Mouse (Mus musculus): ENCODE measurements around the gene Bcl11b.

The Bcl11b gene

DNA sequence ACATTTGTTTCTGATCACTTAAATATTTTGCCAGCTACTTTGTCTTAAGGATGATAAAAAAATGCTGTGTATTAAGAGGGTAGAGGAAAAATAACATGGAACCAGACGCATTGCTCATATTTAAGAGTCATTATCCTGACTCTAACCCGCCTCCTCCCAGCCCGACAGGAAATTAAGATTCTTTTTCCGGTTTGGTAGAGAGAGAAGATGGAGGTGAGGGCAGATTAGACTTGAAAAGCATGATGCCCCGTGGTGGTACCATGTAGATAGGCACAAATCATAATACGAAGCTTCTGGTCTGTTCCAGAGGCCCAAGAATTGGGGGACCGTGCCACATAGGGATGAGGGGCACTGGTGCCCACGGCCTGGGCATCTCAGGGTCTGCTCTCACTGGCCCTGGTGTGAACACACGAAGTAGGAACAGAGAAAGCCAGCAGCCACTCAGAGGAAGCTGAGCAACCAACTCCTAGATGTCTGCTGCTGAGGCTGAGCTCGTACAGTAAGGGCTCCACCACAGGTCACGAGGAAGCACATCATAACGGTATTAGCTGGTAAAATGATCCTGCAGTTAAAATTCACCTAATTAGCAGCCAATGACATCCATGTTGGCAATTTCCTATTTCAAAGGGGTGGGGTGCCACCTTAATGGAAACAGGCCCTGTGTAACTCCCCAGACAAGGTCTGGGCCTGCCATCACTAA lies 32.2 kb downstream of the Bcl11b start:
- peak; percentile 78 for DNase-seq (ENCODE audit: low read depth)

GRCm38 (mm10) chr12:107970637-107971036 lies 32.8 kb downstream of the Bcl11b start:
- DNase-seq (ENCODE audit: low read depth), result no peak

GRCm38 (mm10) chr12:107969841-107970371 lies 33.5 kb downstream of the Bcl11b start:
- peak; percentile 66 for DNase-seq (ENCODE audit: low read depth)

DNA sequence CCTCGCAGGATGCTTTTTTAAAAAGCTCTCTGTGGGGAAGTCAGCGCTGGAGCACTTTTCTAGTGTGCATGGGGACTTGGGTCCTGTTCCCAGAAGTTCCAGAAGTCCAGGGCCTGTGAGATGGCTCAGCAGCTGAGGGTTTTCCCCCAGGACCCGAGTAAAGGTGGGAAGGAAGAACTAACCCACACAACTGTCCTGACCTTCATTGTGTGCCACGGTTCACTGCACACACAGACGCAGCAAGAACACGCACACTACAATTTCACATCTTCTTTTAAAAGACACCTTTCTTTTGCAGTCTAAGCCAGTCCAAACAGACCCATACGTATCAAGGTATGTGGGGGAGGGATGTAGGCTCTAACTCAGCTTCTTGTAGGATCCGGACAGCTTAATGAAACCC lies 34.3 kb downstream of the Bcl11b start:
- no peak for DNase-seq (ENCODE audit: low read depth)

DNA sequence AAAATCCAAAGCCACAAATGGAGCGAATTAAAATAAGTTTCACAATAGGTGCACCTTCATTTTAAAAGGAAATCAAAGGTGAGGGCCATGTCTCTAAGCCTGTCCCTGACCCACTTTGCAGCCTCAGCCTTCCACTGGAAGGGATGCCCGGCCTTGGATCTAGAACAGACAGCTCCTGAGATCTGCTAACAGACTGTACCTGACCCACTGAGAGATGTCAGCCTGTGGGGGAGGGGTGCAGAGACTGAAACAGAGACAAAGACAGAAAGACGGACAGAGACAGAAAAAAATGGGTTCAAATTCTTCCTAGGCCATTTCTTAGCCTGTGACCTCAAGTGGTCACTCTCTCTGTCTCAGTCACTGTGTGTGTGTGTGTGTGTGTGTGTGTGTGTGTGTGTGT lies 35.1 kb downstream of the Bcl11b start:
- DNase-seq (ENCODE audit: low read depth), result no peak

DNA sequence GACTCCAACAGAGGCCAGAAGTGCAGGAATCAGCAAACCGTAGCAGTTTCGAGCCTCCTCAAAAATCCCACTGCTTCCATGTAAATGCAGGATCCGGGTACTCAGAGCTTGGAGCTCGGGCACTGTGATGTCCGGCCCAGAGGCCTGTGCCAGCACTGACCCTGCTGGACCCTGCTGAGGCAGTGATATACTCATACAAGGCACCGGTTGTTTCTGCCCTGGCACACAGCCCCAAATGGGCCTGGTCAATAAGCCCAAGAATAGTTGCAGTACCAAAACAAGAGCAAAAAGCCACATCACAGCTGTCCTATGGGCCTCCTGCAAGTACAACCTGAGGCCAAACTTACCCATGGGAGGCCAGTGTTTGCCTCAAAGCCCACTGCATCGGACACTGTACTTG lies 36.4 kb downstream of the Bcl11b start:
- DNase-seq (ENCODE audit: low read depth), result no peak

DNA sequence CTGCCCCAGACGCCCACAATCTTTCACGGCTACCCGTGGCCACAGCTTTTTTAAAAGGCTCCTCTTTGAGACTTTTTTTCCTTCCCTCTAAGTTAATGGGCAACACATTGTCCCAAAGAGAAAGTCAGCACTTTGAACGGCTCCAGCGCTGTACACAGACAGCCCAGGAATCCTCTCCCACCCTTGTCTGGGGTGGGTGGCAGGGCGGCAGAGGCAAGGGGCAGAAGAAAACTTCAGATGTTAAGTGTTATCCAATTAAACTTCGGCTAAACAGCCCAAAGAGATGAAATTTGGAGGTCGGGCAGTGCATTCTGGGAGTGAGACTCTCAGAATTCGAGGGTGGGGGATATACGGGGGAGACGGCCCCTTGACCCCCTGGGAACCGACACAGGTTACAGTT lies 38.3 kb downstream of the Bcl11b start:
- DNase-seq (ENCODE audit: low read depth), result no peak

DNA sequence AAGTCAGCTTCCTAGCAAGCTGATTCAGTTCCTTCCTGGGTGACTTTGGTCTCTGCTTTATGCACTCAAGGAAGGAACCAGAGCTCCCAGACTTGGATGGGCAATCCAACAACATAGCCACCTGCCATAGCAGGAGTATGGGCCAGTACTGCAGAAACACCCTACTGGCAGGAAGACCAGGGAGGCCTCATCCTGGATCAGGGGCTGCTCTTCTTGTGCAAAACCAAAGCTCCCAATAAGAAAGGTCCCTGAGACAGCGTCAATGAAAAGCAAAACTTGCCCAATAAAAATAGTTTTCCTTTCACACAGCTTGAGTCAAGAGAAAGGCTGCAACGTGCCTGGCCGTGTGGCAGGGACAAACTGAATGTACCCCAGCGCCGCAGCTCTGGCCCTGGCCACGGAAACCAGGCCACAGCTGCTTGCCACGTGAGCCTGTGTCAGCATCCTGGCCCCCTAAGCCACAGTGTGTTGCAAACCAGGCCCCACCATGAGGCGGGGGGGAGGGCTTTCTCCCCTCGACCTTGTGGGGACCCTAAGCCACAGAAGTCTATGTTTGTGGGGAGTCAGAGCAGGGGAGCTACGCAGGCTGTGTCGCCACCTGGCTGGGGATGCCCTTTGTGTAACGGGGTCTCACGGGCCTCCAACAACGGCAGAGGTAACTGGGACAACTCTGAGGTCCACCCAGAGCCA lies 38.9 kb downstream of the Bcl11b start:
- peak; percentile 64 for DNase-seq (ENCODE audit: low read depth)

GRCm38 (mm10) chr12:107962852-107963251 lies 40.5 kb downstream of the Bcl11b start:
- peak; percentile 52 for DNase-seq (ENCODE audit: low read depth)

- peak; percentile 56 for DNase-seq (ENCODE audit: low read depth)
Observed at GRCm38 (mm10) chr12:107961843-107962242, 41.6 kb downstream of the Bcl11b start.

DNA sequence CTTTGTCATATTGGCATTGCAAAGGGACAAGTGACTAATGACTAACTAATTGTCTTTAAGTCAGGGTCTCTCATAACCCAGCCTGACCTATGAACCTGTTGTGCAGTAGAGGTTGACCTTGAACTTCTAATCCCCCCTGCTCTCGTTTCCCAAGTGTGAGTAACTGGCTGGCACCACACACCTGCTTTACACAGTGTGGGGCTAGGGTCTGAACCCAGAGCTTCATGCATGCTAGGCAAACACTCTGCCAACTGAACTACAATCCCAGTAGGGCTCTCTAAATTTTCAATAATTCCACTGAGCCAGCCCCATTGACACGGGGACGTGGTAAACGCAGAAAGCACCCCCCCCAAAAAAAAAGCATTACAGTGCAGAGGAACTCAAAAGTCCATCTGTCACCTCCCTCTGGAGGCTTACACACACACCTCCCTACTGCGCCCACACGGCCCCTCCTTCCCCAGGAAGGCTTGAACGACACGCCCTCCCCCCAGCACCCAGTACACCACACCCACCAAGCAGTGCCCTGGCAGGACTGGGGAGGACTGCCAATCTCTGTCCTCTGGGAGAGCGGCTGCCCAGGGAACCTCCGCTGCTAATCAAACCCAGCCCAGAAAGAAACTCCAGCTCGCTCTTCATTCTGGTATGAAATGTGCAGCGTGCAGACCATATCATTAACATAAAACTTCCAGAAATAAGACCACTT lies 42.5 kb downstream of the Bcl11b start:
- peak; percentile 76 for DNase-seq (ENCODE audit: low read depth)

- peak; percentile 50 for DNase-seq (ENCODE audit: low read depth)
Observed at GRCm38 (mm10) chr12:107960365-107960764, 43.0 kb downstream of the Bcl11b start.

DNA sequence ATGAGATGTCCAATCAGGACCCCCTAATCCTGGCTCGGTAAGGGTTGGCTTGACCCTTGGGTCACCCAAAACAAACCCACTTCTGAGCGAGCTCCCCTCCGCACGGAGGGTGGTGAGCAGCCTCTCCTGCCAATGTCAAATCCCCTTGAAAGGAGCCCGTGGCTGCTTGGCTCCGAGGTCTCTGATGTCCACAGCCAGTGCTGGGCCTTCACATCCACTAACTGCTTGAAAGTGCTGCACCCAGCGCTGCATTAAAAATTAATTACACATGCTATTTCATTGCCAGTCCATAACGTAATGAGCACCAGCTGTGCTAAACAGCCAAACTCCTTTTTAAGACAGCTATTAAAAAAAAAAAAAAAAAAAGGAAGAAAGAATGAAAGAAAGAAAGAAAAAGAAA lies 43.5 kb downstream of the Bcl11b start:
- DNase-seq (ENCODE audit: low read depth), result no peak

DNA sequence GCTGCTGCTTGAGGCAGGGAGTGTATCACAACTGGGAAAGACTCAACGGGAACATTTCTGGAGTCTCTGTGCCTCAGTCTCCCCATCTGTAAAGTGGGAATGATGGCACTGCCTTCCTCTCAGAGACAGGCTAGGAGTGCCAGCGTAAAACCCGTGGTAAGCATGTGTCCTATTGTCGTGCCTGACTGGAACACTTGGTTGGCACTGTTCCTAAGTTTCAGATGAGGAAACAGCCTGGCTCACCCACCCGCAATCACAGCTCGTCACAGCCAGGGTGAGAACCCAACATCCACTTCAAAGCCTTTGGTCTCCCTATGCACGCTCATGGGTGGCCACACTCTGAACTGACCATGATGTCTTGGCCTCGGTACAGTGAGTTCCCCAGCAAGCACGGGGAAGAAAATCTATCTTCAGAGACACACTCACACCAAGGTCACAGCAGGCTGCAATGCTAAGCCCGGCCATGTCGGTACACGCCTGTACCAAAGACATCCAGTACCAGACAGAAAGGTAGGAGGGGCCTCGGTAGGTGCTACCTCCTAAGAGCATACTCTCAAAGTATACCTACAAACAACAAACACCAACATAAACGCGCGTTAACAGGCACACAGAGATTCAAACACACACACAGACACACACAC lies 50.2 kb downstream of the Bcl11b start:
- DNase-seq (ENCODE audit: low read depth), result peak; percentile 67

DNA sequence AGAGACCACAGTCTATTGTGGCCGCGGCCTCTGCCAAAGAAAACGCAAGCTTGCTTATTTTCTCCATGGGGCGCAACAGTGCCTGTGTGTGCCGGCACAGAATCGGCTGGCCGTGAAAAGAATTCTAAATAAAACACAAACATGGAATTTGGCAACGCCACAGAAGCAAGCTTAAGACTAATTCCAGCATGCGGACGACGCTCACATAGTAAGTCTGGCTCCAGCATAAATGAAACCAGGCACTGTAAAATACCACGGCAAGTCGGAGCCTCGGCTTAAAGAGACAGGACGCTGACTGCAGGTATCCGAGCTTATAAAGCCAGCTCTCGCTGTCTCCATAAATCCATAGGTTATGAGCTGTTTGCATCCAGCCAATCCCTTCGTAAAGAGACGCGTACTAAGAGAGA lies 51.1 kb downstream of the Bcl11b start:
- DNase-seq (ENCODE audit: low read depth), result no peak

- DNase-seq (ENCODE audit: low read depth), result peak; percentile 53
Observed at GRCm38 (mm10) chr12:107950667-107951179, 52.7 kb downstream of the Bcl11b start.

DNA sequence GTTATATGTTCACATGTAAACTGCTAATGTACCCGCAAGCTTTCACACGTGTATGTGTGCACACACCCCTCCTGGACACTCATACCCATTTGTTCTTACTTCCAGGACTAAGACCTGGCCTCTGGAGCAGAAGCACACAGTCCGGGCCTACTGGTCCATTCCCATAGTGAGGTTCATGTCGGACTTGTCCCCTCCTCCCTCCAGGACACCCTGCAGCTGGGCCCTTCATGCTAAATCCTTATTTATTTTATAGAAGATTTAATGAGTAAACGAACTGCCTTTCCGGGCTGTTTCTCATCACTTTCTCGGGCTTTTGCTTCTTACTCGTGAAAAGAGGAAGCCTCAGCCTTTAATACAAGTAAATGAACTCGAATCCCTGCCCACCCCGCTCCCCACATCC lies 54.0 kb downstream of the Bcl11b start:
- DNase-seq (ENCODE audit: low read depth), result no peak

GRCm38 (mm10) chr12:107942100-107942499 lies 61.3 kb downstream of the Bcl11b start:
- no peak for DNase-seq (ENCODE audit: low read depth)

DNA sequence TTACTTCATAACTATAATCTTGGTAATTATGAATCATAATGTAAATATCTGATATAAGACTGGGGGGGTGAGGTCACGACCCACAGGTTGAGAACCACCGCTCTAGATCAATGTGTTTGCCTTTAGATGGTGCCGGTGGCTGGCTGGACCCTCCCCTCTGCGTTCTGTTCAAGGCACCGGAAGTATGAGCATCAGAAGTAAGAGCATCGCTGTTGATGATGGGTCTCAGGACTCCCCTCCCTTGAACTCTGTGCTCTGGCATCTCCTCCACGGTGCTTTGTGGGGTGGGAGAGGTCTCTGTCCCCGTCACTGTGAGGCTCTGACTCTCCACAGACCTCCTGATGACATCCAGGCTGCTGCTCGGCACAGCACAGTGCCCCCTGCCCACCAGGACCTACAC lies 62.6 kb downstream of the Bcl11b start:
- DNase-seq (ENCODE audit: low read depth), result peak; percentile 80

- DNase-seq (ENCODE audit: low read depth), result no peak
Observed at GRCm38 (mm10) chr12:107939177-107939576, 64.2 kb downstream of the Bcl11b start.

GRCm38 (mm10) chr12:107936972-107937371 lies 66.4 kb downstream of the Bcl11b start:
- no peak for DNase-seq (ENCODE audit: low read depth)

- no peak for DNase-seq (ENCODE audit: low read depth)
Observed at GRCm38 (mm10) chr12:107936406-107936805, 67.0 kb downstream of the Bcl11b start.
